Mouse (Mus musculus) CH12F3 (cell line): ENCODE data around the gene Olfr598.
"Not testable (repeated sequence)": the region's sequence is repeated elsewhere in the genome, so short reads cannot be mapped to it uniquely, and the experiment has no call there.

Experiments used
- in situ Hi-C: fragments of 300-500 bp; cut with MboI; formaldehyde crosslinking; loops from 2 replicates; pipeline ENCODE4 v1.14.3; 2020; ENCODE audit warnings: low sequenced_read_pairs

Gene Olfr598

GRCm38 (mm10) chr7:103323268-103323667 lies at the start of gene Olfr598:
Olfr598 (plus strand) TSS chr7:103323568.
- in situ Hi-C loops, result no loop called here

GRCm38 (mm10) chr7:103305348-103305747 lies 18.0 kb upstream of the Olfr598 start, which contains the start of gene Olfr596:
Olfr596 (plus strand) TSS chr7:103305648.
- in situ Hi-C loops, result not testable (repeated sequence)

- in situ Hi-C loops, result not testable (repeated sequence)
These were observed 7.4 kb upstream of the Olfr598 start, which contains the start of gene Olfr597 for GRCm38 (mm10) chr7:103316015-103316414. Olfr597 (plus strand) TSS chr7:103316315.

GRCm38 (mm10) chr7:103335617-103336016 lies 12.2 kb downstream of the Olfr598 start, which contains the start of gene Olfr599:
Olfr599 (plus strand) TSS chr7:103335917.
- in situ Hi-C loops, result no loop called here

- in situ Hi-C loops, result no loop called here
These were observed 26.2 kb downstream of the Olfr598 start, which contains the start of gene Olfr600 for GRCm38 (mm10) chr7:103349569-103349968. Olfr600 (minus strand) TSS chr7:103349669.

- in situ Hi-C loops, result no loop called here
These were observed 39.2 kb downstream of the Olfr598 start, which contains the start of gene Olfr601 for GRCm38 (mm10) chr7:103362555-103362954. Olfr601 (minus strand) TSS chr7:103362655.
